Mouse (Mus musculus) heart, postnatal 0 days (tissue): ENCODE measurements around the gene Ulk3.

Experiments
- CTCF ChIP-seq: IDR thresholded peaks from 2 replicates; pipeline ENCODE4 v1.5.1; 2016; ENCODE audit warnings: antibody characterized with exemption, control low read depth, low read depth
- EP300 ChIP-seq: IDR thresholded peaks from 2 replicates; pipeline ENCODE4 v1.6.1; 2016; ENCODE audit warnings: antibody characterized with exemption, low read depth

GRCm38 (mm10) chr9:57602098-57602497, 12.8 kb downstream of the Ulk3 start:
- TF ChIP-seq CTCF (no peak), EP300 (no peak)
